Mouse (Mus musculus) embryonic fibroblast, embryonic 13.5 days (primary cell): ENCODE measurements around the gene Arhgap42. TPM values are rescaled to one million over a fixed set of nuclear protein-coding genes. Genes with fewer than 3 reads are reported as not detected.

Experiments
- H3K27ac ChIP-seq: 2 replicates; pipeline ENCODE4 v1.5.1; 2012; ENCODE audit warnings: low read length, control low read depth, inconsistent platforms; ENCODE audit not compliant: insufficient read depth
- H3K4me1 ChIP-seq: 2 replicates; pipeline ENCODE4 v1.6.1; 2011; ENCODE audit warnings: low read length; ENCODE audit not compliant: control insufficient read depth, insufficient read depth
- H3K4me3 ChIP-seq: 2 replicates; pipeline ENCODE4 v1.5.1; 2011; ENCODE audit warnings: mild to moderate bottlenecking, control low read depth, low read length; ENCODE audit not compliant: insufficient read depth
- CTCF ChIP-seq: IDR thresholded peaks from 2 replicates; pipeline ENCODE4 v1.5.1; 2011; ENCODE audit warnings: mild to moderate bottlenecking, control low read depth, low read length, moderate library complexity, borderline replicate concordance; ENCODE audit not compliant: insufficient read depth
- POLR2A ChIP-seq: IDR thresholded peaks from 2 replicates; pipeline ENCODE4 v1.6.1; 2011; ENCODE audit warnings: low read depth, mild to moderate bottlenecking, control low read depth, low read length, moderate library complexity
- polyA plus RNA-seq: library from polyadenylated mRNA; stranded (reverse); fragments of >200 nt; gene quantifications from 2 replicates; pipeline ENCODE4 v1.2.4, GENCODE M21; 2011; ENCODE audit warnings: low read depth; ENCODE audit not compliant: missing spikeins, insufficient read length

Gene Arhgap42
- polyA plus RNA-seq, 1 experiment: 44.8 TPM

DNA sequence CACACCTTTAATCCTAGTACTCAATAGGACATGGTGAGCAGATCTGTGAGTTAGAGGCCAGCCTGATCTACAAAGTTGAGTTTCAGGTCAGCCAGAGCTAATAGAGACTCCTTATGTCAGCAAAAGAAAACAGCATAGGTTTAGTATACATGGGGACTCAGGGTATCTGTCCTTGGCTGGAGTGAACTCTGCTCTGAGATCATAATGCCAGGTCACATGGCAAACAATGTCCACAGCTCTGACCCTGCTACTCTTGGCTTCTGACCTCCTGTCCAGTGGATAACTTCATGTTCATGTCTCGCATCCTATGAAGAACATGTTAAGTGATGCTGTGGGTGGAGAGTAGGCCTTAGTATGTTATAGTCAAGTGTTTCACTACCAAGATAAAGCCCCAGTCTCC, 48.1 kb downstream of the Arhgap42 start:
- TF ChIP-seq CTCF: no peak
- TF ChIP-seq POLR2A: no peak
- Histone ChIP-seq H3K4me3 (no peak overlapping the region), H3K4me1 (no peaks in the 10 kb centered on the region; the same call in 1 of the 2 replicates), H3K27ac (no peak overlapping the region)

- Histone ChIP-seq H3K4me1 (no peaks in the 10 kb centered on the region; the same call in 1 of the 2 replicates), H3K27ac (0 out of 2 replicates have a peak overlapping the region, but pooled peaks have one; percentile 31), H3K4me3 (no peak overlapping the region)
- TF ChIP-seq POLR2A (no peak), CTCF (no peak)
Measured at GRCm38 (mm10) chr9:9188167-9188566, 50.7 kb downstream of the Arhgap42 start.

DNA sequence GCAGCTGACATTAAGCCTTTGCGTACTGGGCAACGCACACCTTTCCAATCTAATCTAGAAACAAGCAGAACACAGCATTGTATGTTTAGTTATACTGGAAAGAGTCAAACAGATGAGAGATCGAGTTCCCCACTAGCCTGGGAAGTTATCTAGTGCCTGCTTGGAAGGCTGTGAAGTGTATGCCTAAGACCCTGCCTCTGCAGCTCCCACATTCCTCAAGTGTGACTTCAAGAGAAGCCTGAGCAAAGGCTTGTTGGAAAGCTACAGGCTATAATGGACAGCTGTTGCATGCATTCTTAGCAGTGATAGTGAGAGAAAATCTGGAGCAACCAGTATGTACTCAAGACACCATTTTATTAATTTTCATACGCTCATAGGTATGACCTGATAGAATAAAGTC, 61.2 kb downstream of the Arhgap42 start:
- TF ChIP-seq CTCF (no peak), POLR2A (no peak)
- no peak overlapping the region for H3K27ac ChIP-seq
- H3K4me3 ChIP-seq: no peak overlapping the region
- H3K4me1 ChIP-seq: peaks cover 5% of the 10 kb centered on the region; the same call in 1 of the 2 replicates

GRCm38 (mm10) chr9:9174924-9175323, 64.0 kb downstream of the Arhgap42 start:
- Histone ChIP-seq H3K4me3 (no peak overlapping the region), H3K4me1 (peaks cover 3% of the 10 kb centered on the region; the same call in 1 of the 2 replicates), H3K27ac (no peak overlapping the region)
- no peak for TF ChIP-seq POLR2A
- no peak for TF ChIP-seq CTCF

- TF ChIP-seq CTCF (no peak), POLR2A (no peak)
Measured at GRCm38 (mm10) chr9:9174206-9174605, 64.7 kb downstream of the Arhgap42 start.

DNA sequence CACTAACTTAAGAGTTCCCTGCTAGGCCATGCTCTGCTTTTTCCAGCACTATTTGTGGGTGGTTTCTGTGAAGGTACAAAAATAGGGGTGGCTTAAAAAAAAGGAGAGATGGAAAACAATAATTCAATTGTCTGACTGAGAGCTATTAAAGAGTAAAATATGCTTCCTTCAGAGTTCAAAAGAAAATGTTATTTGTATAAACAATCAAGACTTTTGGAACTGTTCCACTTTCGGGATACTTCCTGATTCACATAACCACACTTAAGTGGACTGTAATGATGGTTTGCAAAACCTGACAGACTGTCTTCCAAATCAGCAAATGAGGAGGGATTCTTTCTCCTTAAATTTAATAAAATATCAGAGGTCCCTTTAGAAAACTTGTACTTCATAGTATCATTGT, 65.8 kb downstream of the Arhgap42 start:
- TF ChIP-seq CTCF: no peak
- no peak for TF ChIP-seq POLR2A
- H3K27ac ChIP-seq: no peak overlapping the region

More at GRCm38 (mm10) chr9:9174206-9174605, 64.7 kb downstream of the Arhgap42 start:
- Histone ChIP-seq H3K4me1 (peaks cover 3% of the 10 kb centered on the region; the same call in 1 of the 2 replicates), H3K4me3 (no peak overlapping the region), H3K27ac (no peak overlapping the region)

DNA sequence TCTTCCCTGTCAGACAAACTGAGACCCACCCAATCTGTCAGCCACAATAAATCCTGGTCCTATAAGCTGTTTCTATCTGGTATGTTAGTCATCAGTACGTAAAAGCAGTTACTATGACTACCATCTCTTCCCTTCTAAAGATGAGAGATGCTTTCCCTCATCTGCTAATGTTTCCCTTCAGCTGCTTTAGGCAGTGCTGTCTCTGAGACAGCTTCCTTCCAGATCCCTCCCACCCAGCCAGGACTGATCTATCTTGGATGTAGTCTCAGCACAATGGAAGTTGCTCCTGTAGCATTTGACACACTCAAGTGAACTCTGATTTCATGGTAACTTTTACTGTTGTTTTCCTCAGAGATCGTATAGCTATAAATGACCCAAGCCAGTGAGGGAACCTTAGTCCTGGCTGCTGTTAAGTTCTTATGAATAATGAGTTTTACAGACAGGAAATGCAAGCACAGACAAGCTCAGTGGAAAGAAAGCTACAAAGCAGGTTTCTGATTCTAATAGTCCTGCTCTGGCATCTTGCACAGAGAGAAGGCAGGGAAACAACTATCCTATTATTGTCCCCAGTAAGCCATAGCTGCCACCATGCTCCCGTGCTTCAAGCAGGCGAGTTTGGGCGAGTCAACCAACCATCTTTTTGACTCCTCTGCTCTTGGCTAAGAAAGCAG, 67.6 kb downstream of the Arhgap42 start:
- Histone ChIP-seq H3K4me1 (peaks cover 5% of the 10 kb centered on the region; the same call in 1 of the 2 replicates), H3K27ac (peak overlapping the region; percentile 21; the same call in 1 of the 2 replicates), H3K4me3 (no peak overlapping the region)
- no peak for TF ChIP-seq POLR2A
- TF ChIP-seq CTCF: no peak

More for the DNA sequence above, 65.8 kb downstream of the Arhgap42 start:
- no peak overlapping the region for H3K4me3 ChIP-seq
- peaks cover 3% of the 10 kb centered on the region; the same call in 1 of the 2 replicates for H3K4me1 ChIP-seq

- H3K4me1 ChIP-seq: peaks cover 11% of the 10 kb centered on the region; the same call in 1 of the 2 replicates
- TF ChIP-seq POLR2A: no peak
- TF ChIP-seq CTCF: no peak
- peak overlapping the region; percentile 29; the same call in 1 of the 2 replicates for H3K27ac ChIP-seq
- H3K4me3 ChIP-seq: no peak overlapping the region
Measured at GRCm38 (mm10) chr9:9165641-9166063, 73.2 kb downstream of the Arhgap42 start.

GRCm38 (mm10) chr9:9160736-9161135, 78.2 kb downstream of the Arhgap42 start:
- H3K27ac ChIP-seq: no peak overlapping the region
- no peak overlapping the region for H3K4me3 ChIP-seq
- TF ChIP-seq CTCF: no peak
- no peak for TF ChIP-seq POLR2A
- peaks cover 7% of the 10 kb centered on the region; the same call in 1 of the 2 replicates for H3K4me1 ChIP-seq

DNA sequence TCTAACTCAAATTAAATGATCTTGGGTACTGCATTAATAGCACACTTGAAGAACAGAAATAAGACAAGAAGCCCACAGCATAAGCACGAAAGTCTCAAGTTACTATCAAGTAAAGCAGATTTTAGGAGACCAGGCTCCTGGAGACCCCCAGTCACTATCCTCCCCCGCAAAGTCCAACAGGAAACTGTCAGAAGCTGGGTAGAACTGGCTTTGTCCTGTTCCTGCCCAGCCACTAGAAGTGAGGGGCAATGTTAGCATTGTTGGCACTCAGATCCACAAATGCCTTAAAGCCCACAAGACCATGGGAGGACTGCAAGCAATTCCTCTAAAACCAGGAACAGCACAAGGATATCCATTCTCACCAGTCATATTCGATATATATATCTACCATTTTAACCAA, 80.7 kb downstream of the Arhgap42 start:
- Histone ChIP-seq H3K4me1 (no peaks in the 10 kb centered on the region), H3K4me3 (no peak overlapping the region), H3K27ac (no peak overlapping the region)
- TF ChIP-seq CTCF (no peak), POLR2A (no peak)

DNA sequence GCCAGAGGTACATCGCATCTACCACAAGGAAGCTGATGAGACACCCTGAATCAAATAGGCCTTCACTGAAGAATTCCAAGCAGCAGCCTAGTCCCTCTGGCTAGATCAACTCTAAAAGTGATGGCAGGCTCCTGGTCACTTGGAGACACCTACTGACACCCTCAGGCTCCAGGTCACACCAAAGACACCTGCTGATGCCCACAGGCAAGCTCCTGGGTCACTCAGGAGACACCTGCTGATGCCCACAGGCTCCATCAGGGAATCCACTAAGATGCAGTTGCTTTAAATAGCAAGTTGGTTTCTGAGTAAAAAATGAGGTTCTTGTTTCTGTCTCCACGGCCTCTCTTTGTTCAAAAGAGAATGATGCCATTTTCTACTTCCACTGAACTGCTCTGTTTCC, 81.5 kb downstream of the Arhgap42 start:
- TF ChIP-seq POLR2A (no peak), CTCF (no peak)
- Histone ChIP-seq H3K27ac (no peak overlapping the region), H3K4me3 (no peak overlapping the region), H3K4me1 (no peaks in the 10 kb centered on the region)
